Mouse (Mus musculus): ENCODE data around the gene Fam171a1.

- no peak for TF ChIP-seq POLR2A (IDR thresholded peaks at IDR 0.05; ENCODE audit: borderline replicate concordance, low read depth, low read length)
- TF ChIP-seq CTCF (IDR thresholded peaks at IDR 0.05; ENCODE audit: low read depth, low read length): no peak
Observed at GRCm38 (mm10) chr2:3266466-3266865, 152.4 kb downstream of the Fam171a1 start.

All from bone marrow macrophage, adult 2 months (primary cell).